In genomic region chr4:120204357-120204942, GRCm38 (mm10) we compare ENCODE assay signal across 19 mouse cellular contexts. TPM values are rescaled to one million over a fixed set of nuclear protein-coding genes. Genes with fewer than 3 reads are reported as not detected.
DNase-seq lines count a peak whose midpoint lies in the region; ATAC-seq and TF ChIP-seq lines count a peak whose summit lies in the region.
"Had no signal": no experiment of that assay in that cellular context is flagged by ENCODE, and none has a peak within 500 bp of the region (broad histone marks: within the 10 kb centered on the region; RNA-seq: fewer than 3 reads in every experiment).

No protein-coding gene starts in this region.

- H3K27ac ChIP-seq in forebrain, embryonic 13.5 days, result no peak overlapping the region
- no peak overlapping the region for H3K27ac ChIP-seq in forebrain, embryonic 16.5 days (ENCODE audit: low read length)
- no peak overlapping the region for H3K27ac ChIP-seq in liver, embryonic 12.5 days
- no peak overlapping the region for H3K27ac ChIP-seq in liver, postnatal 0 days (ENCODE audit: low read depth)
- H3K27ac ChIP-seq in intestine, postnatal 0 days (ENCODE audit: low read depth, low read length), result no peak overlapping the region
- H3K27ac ChIP-seq: hindbrain, postnatal 0 days had no signal

- peak overlapping the region; percentile 7; the same call in 1 of the 2 replicates for H3K9ac ChIP-seq in forebrain, embryonic 13.5 days
- H3K9ac ChIP-seq in forebrain, embryonic 16.5 days (replicated peaks; ENCODE audit: low read depth, low read length), result no peak overlapping the region; the same call in 1 of the 2 replicates
- no peak overlapping the region for H3K9ac ChIP-seq in liver, embryonic 12.5 days
- no peak overlapping the region for H3K9ac ChIP-seq in liver, postnatal 0 days (replicated peaks)
- no peak overlapping the region for H3K9ac ChIP-seq in intestine, postnatal 0 days (ENCODE audit: low read depth, low read length)

- no peaks in the 10 kb centered on the region for H3K9me3 ChIP-seq in forebrain, embryonic 13.5 days (replicated peaks)
- H3K9me3 ChIP-seq in forebrain, embryonic 16.5 days (ENCODE audit: control insufficient read depth, low read length), result no peaks in the 10 kb centered on the region
- H3K9me3 ChIP-seq in liver, embryonic 12.5 days (replicated peaks), result no peaks in the 10 kb centered on the region
- no peaks in the 10 kb centered on the region for H3K9me3 ChIP-seq in liver, postnatal 0 days (ENCODE audit: low read length)
- no peaks in the 10 kb centered on the region for H3K9me3 ChIP-seq in intestine, postnatal 0 days (ENCODE audit: control insufficient read depth)

- no peaks in the 10 kb centered on the region for H3K27me3 ChIP-seq in forebrain, embryonic 13.5 days
- H3K27me3 ChIP-seq in forebrain, embryonic 16.5 days (replicated peaks; ENCODE audit: control insufficient read depth, insufficient read depth, low read length), result no peaks in the 10 kb centered on the region
- H3K27me3 ChIP-seq in liver, embryonic 12.5 days (replicated peaks), result no peaks in the 10 kb centered on the region
- H3K27me3 ChIP-seq in liver, postnatal 0 days (ENCODE audit: insufficient read depth, low read length), result no peaks in the 10 kb centered on the region
- no peaks in the 10 kb centered on the region for H3K27me3 ChIP-seq in intestine, postnatal 0 days (replicated peaks; ENCODE audit: control insufficient read depth, insufficient read depth, low read length)

- WGBS in forebrain, embryonic 13.5 days, result 65% methylated on average over 8 of the region's 9 CpGs
- WGBS in forebrain, embryonic 16.5 days, result 62% methylated on average over 9 of the region's 9 CpGs
- WGBS in liver, embryonic 12.5 days (ENCODE audit: insufficient replicate concordance), result 44% methylated on average over 9 of the region's 9 CpGs
- WGBS in liver, postnatal 0 days (ENCODE audit: insufficient replicate concordance), result 39% methylated on average over 9 of the region's 9 CpGs
- WGBS in intestine, postnatal 0 days, result 34% methylated on average over 9 of the region's 9 CpGs

- no peak overlapping the region for H3K4me2 ChIP-seq in forebrain, embryonic 13.5 days
- no peak overlapping the region for H3K4me2 ChIP-seq in forebrain, embryonic 16.5 days (ENCODE audit: low read length)
- no peak overlapping the region for H3K4me2 ChIP-seq in liver, embryonic 12.5 days
- no peak overlapping the region for H3K4me2 ChIP-seq in liver, postnatal 0 days (ENCODE audit: low read depth, low read length)
- H3K4me2 ChIP-seq in intestine, postnatal 0 days (replicated peaks; ENCODE audit: low read depth), result no peak overlapping the region; the same call in 1 of the 2 replicates

- no peaks in the 10 kb centered on the region for H3K36me3 ChIP-seq in forebrain, embryonic 13.5 days (ENCODE audit: poor library complexity, severe bottlenecking)
- H3K36me3 ChIP-seq in forebrain, embryonic 16.5 days (ENCODE audit: control insufficient read depth, insufficient read depth), result no peaks in the 10 kb centered on the region
- no peaks in the 10 kb centered on the region for H3K36me3 ChIP-seq in liver, embryonic 12.5 days
- H3K36me3 ChIP-seq in liver, postnatal 0 days (replicated peaks; ENCODE audit: insufficient read depth, low read length), result no peaks in the 10 kb centered on the region
- no peaks in the 10 kb centered on the region for H3K36me3 ChIP-seq in intestine, postnatal 0 days (ENCODE audit: control insufficient read depth, insufficient read depth)

- ATAC-seq in forebrain, embryonic 13.5 days, result no peak
- no peak for ATAC-seq in forebrain, embryonic 16.5 days
- ATAC-seq in liver, embryonic 12.5 days, result 0 out of 2 replicates have a peak, but pooled peaks have one; percentile 30
- ATAC-seq in liver, postnatal 0 days, result no peak
- ATAC-seq in intestine, postnatal 0 days, result peak; percentile 73
- no peak for ATAC-seq in monocyte, adult 5-6 weeks (replicated peaks; ENCODE audit: insufficient number of reproducible peaks, low FRiP score, low TSS enrichment, poor library complexity, severe bottlenecking)
- ATAC-seq: hindbrain, postnatal 0 days had no signal

- no peak overlapping the region for H3K4me3 ChIP-seq in forebrain, embryonic 13.5 days
- H3K4me3 ChIP-seq in forebrain, embryonic 16.5 days (replicated peaks; ENCODE audit: low read length), result no peak overlapping the region
- H3K4me3 ChIP-seq in liver, embryonic 12.5 days, result no peak overlapping the region
- no peak overlapping the region for H3K4me3 ChIP-seq in liver, postnatal 0 days (ENCODE audit: low read depth, low read length)
- H3K4me3 ChIP-seq in intestine, postnatal 0 days (ENCODE audit: low read depth, low read length), result no peak overlapping the region
- H3K4me3 ChIP-seq: erythroblast, embryonic 14.5 days had no signal

- no peak for TF ChIP-seq CTCF in liver, postnatal 0 days (IDR thresholded peaks at IDR 0.05; ENCODE audit: low read depth)
- TF ChIP-seq CTCF in intestine, postnatal 0 days (IDR thresholded peaks at IDR 0.05; ENCODE audit: low read depth), result no peak

- DNase-seq in liver, postnatal 0 days, result no peak
- peak; percentile 38 to 53 for DNase-seq in lung, postnatal 4 days
- DNase-seq in left cerebral cortex, adult 8-10 months (ENCODE audit: low spot score in 2 of 2), result no peak
- DNase-seq: adrenal gland, postnatal 25 days; cerebellum, adult 11-12 months; kidney, postnatal 25 days; liver had no signal

- peaks cover 26% of the 10 kb centered on the region for H3K4me1 ChIP-seq in forebrain, embryonic 13.5 days
- H3K4me1 ChIP-seq in forebrain, embryonic 16.5 days (replicated peaks; ENCODE audit: control insufficient read depth, insufficient read depth, low read length), result peaks cover 6% of the 10 kb centered on the region
- H3K4me1 ChIP-seq in liver, embryonic 12.5 days, result 0 out of 2 replicates have a peak, but pooled peaks cover 3% of the 10 kb centered on the region
- H3K4me1 ChIP-seq in liver, postnatal 0 days (ENCODE audit: insufficient read depth), result 0 out of 2 replicates have a peak, but pooled peaks cover 3% of the 10 kb centered on the region
- peaks cover 7% of the 10 kb centered on the region for H3K4me1 ChIP-seq in intestine, postnatal 0 days (replicated peaks; ENCODE audit: control insufficient read depth, insufficient read depth, low read length)

- no peak for TF ChIP-seq EP300 in liver, postnatal 0 days (IDR thresholded peaks at IDR 0.05; ENCODE audit: low read depth)

RNA-seq across cellular contexts. Expression of gene Edn2, which starts 43.4 kb away (rescaled TPM):
- 0.18 and 0.31 TPM in 2 replicates for polyA plus RNA-seq in forebrain, embryonic 13.5 days (2015; fragmentation: Nextera tagmentation; extraction: Ambion mirVana)
- 0.38 TPM in 1 of 2 replicates, not detected in the other for polyA plus RNA-seq in forebrain, embryonic 16.5 days (2015; fragmentation: Nextera tagmentation; extraction: Ambion mirVana)
- polyA plus RNA-seq in liver, embryonic 12.5 days (2016; fragmentation: Nextera tagmentation; extraction: Ambion mirVana), result 0.15 and 0.35 TPM in 2 replicates
- 0.07 and 0.19 TPM in 2 replicates for polyA plus RNA-seq in liver, postnatal 0 days (2015; fragmentation: Nextera tagmentation; extraction: Ambion mirVana)
- polyA plus RNA-seq in intestine, postnatal 0 days (2015; fragmentation: Nextera tagmentation; extraction: Ambion mirVana), result 4.7 and 5.6 TPM in 2 replicates
- total RNA-seq in monocyte, adult 5-6 weeks (2017), result not detected in 3 replicates
- total RNA-seq in left cerebral cortex, adult 8-10 months (2022), result under 1 TPM in 2 of 4 experiments, not detected in 2; 0.23 to 0.25 TPM
- total RNA-seq: adrenal gland, postnatal 25 days; common myeloid progenitor, adult 5-6 weeks; gastrocnemius, adult 18-20 months; layer of hippocampus, postnatal 14 days; megakaryocyte-erythroid progenitor cell, adult 5-6 weeks had no signal
- polyA plus RNA-seq: erythroblast, embryonic 14.5 days; testis, adult 2 months had no signal

Comparison
In these comparisons a context has a peak if more than half of its experiments do, and no peak if none do; other contexts are left out.
1. ATAC-seq: peak in liver, embryonic 12.5 days (single experiment) and intestine, postnatal 0 days (single experiment); none in forebrain, embryonic 13.5 days (single experiment), forebrain, embryonic 16.5 days (single experiment), liver, postnatal 0 days (single experiment) and monocyte, adult 5-6 weeks (single experiment).
2. DNase-seq: peak in lung, postnatal 4 days (2 of 2); none in liver, postnatal 0 days (single experiment) and left cerebral cortex, adult 8-10 months (0 of 2).